Mouse (Mus musculus) embryonic facial prominence, embryonic 15.5 days (tissue): ENCODE measurements around the gene Nsun4. TPM values are rescaled to one million over a fixed set of nuclear protein-coding genes. Genes with fewer than 3 reads are reported as not detected.
A peak's percentile ranks its signal among the peaks of the same experiment; 100 is the strongest.

Experiments used
- ATAC-seq: fragments of 200-750 bp; cut with Nextera tagmentation; 2 replicates; pipeline ENCODE4 v1.8.0; 2017; ENCODE audit warnings: low read depth, moderate TSS enrichment; ENCODE audit not compliant: insufficient number of reproducible peaks, low FRiP score, low TSS enrichment
- H3K27ac ChIP-seq: fragments of 300-500 bp; sonication (generic); replicated peaks from 2 replicates; pipeline ENCODE4 v1.5.1; 2015; ENCODE audit warnings: mild to moderate bottlenecking, inconsistent platforms
- H3K27me3 ChIP-seq: fragments of 300-500 bp; sonication (generic); 2 replicates; pipeline ENCODE4 v1.6.1; 2015; ENCODE audit warnings: inconsistent platforms
- H3K36me3 ChIP-seq: fragments of 300-500 bp; sonication (generic); 2 replicates; pipeline ENCODE4 v1.6.1; 2015; ENCODE audit warnings: mild to moderate bottlenecking, inconsistent platforms
- H3K4me1 ChIP-seq: fragments of 300-500 bp; sonication (generic); 2 replicates; pipeline ENCODE4 v1.6.1; 2015; ENCODE audit warnings: inconsistent platforms
- H3K4me2 ChIP-seq: fragments of 300-500 bp; sonication (generic); replicated peaks from 2 replicates; pipeline ENCODE4 v1.6.1; 2015; ENCODE audit warnings: mild to moderate bottlenecking, inconsistent platforms
- H3K4me3 ChIP-seq: fragments of 300-500 bp; sonication (generic); replicated peaks from 2 replicates; pipeline ENCODE4 v1.5.1; 2015; ENCODE audit warnings: mild to moderate bottlenecking, inconsistent platforms
- H3K9ac ChIP-seq: fragments of 300-500 bp; sonication (generic); 2 replicates; pipeline ENCODE4 v1.6.1; 2015; ENCODE audit warnings: inconsistent platforms
- H3K9me3 ChIP-seq: fragments of 300-500 bp; sonication (generic); replicated peaks from 2 replicates; pipeline ENCODE4 v1.6.1; 2016; ENCODE audit warnings: inconsistent platforms
- WGBS: fragments of 180-500 bp; shearing (Covaris S2); methylation state at CpG from one replicate; pipeline ENCODE4 v1.1.7; 2015; 5-methylcytosine and 5-hydroxymethylcytosine counted together
- polyA plus RNA-seq: library from polyadenylated mRNA; unstranded; fragments of >200 nt; fragmentation: Nextera tagmentation; extraction: Ambion mirVana; gene quantifications from 2 replicates; pipeline ENCODE4 v1.2.1, GENCODE M21; 2015

Gene Nsun4
- polyA plus RNA-seq, 1 experiment from 2014 or later, result 17.9 TPM

- peaks cover 28% of the 10 kb centered on the region for H3K4me1 ChIP-seq
- H3K27ac ChIP-seq, result peak overlapping the region; percentile 98
- peak overlapping the region; percentile 100 for H3K9ac ChIP-seq
- H3K36me3 ChIP-seq, result peaks cover 13% of the 10 kb centered on the region; the same call in 1 of the 2 replicates
- no peaks in the 10 kb centered on the region for H3K27me3 ChIP-seq
- 3% methylated on average over 8 of the region's 8 CpGs for WGBS
- H3K4me3 ChIP-seq, result peak overlapping the region; percentile 97
- no peak for ATAC-seq
- H3K4me2 ChIP-seq, result peak overlapping the region; percentile 73
- no peaks in the 10 kb centered on the region for H3K9me3 ChIP-seq
These were observed 20.5 kb upstream of the Nsun4 start for GRCm38 (mm10) chr4:116074145-116074675.

DNA sequence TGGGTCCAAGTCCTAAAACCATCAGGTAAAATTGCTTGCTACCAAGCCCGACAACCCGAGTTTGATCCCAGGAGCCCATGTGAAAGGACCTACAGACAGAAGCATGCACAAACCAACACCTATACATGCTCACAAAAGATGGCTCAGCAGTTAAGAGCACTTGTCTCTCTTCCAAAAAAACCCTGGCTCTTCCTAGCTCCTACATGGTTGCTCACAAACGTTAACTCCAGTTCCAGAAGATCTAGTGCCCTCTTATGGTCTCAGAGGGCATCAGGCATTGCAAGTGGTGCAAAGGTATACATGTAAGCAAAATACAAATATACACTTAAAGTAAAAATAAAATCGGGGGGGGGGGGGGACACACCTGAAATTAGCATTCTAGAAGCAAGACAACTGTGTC is 19.5 kb upstream of the Nsun4 start:
- Histone ChIP-seq H3K4me3 (0 out of 2 replicates have a peak overlapping the region, but pooled peaks have one; percentile 7), H3K4me1 (peaks cover 28% of the 10 kb centered on the region), H3K9ac (no peak overlapping the region), H3K27me3 (no peaks in the 10 kb centered on the region), H3K36me3 (peaks cover 24% of the 10 kb centered on the region), H3K9me3 (no peaks in the 10 kb centered on the region), H3K27ac (no peak overlapping the region), H3K4me2 (no peak overlapping the region)
- ATAC-seq, result no peak
- WGBS, result 50% methylated on average over 4 of the region's 4 CpGs

- Histone ChIP-seq H3K36me3 (peaks cover 42% of the 10 kb centered on the region), H3K4me3 (no peak overlapping the region), H3K27me3 (no peaks in the 10 kb centered on the region), H3K4me1 (peaks cover 13% of the 10 kb centered on the region), H3K27ac (no peak overlapping the region), H3K9me3 (no peaks in the 10 kb centered on the region), H3K9ac (no peak overlapping the region), H3K4me2 (no peak overlapping the region)
- no peak for ATAC-seq
- 66% methylated on average over 6 of the region's 6 CpGs for WGBS
These were observed 16.4 kb upstream of the Nsun4 start for GRCm38 (mm10) chr4:116070116-116070515.

GRCm38 (mm10) chr4:116063855-116064254 is 10.2 kb upstream of the Nsun4 start:
- 50% methylated on average over 1 of the region's 1 CpGs for WGBS
- Histone ChIP-seq H3K4me3 (no peak overlapping the region), H3K4me2 (no peak overlapping the region), H3K36me3 (peaks cover 26% of the 10 kb centered on the region), H3K27ac (no peak overlapping the region), H3K9me3 (no peaks in the 10 kb centered on the region), H3K27me3 (no peaks in the 10 kb centered on the region), H3K9ac (no peak overlapping the region), H3K4me1 (no peaks in the 10 kb centered on the region)
- no peak for ATAC-seq

DNA sequence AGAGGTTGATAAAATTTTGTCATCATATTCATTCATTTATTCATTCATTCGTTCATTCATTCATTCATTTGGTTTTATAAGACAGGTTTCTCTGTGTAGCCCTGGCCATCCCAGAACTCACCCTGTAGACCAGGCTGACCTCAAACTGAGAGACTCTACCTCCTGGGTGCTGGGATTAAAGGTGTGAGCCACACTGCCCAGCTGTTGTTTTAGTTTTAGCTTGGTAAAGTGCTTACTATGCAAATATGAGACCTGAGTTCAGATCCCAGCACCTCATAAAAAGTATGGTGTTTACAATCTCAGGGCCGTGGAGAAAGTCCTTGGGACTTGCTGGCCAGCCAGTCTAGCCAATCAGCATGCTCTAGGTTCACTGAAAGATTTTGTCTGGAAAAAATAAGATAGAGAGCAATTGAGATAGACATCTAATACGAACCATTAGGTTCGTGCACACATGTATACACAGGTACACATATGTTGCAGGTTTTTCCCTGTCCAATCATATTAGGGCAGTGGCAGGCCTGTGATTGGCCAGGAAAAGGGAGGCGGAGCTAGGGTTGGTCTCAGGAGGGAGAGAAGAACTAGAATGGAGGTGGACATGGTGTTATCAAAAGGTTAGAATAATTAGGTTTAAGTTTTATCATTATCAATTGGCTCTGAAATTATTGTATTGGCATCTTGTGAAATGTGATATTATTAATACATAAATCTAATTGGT is 5.5 kb upstream of the Nsun4 start:
- 76% methylated on average over 5 of the region's 5 CpGs for WGBS
- H3K4me1 ChIP-seq, result 0 out of 2 replicates have a peak, but pooled peaks cover 4% of the 10 kb centered on the region
- no peak overlapping the region for H3K27ac ChIP-seq
- no peak overlapping the region for H3K4me3 ChIP-seq
- H3K36me3 ChIP-seq, result no peaks in the 10 kb centered on the region
- no peaks in the 10 kb centered on the region for H3K27me3 ChIP-seq
- no peaks in the 10 kb centered on the region for H3K9me3 ChIP-seq
- H3K4me2 ChIP-seq, result no peak overlapping the region
- ATAC-seq, result no peak
- H3K9ac ChIP-seq, result no peak overlapping the region

DNA sequence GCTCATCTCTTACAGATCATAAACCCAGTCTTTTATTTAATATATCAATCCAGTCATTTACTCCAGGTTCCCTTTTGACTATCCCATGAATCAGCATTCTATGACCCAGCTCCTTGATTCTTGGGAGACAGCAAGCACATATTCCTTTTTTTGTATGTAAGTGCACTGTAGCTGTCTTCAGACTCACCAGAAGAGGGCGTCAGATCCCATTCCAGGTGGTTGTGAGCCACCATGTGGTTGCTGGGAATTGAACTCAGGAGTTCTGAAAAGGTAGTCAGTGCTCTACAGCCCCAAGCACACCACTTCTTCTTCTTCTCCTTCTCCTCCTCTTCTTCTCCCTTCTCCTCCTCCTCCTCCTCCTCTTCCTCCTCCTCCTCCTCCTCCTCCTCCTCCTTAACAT is 3.9 kb upstream of the Nsun4 start:
- no peak overlapping the region for H3K27ac ChIP-seq
- H3K4me1 ChIP-seq, result peaks cover 13% of the 10 kb centered on the region
- 3% methylated on average over 1 of the region's 1 CpGs for WGBS
- no peak overlapping the region for H3K9ac ChIP-seq
- H3K4me3 ChIP-seq, result no peak overlapping the region
- H3K9me3 ChIP-seq, result no peaks in the 10 kb centered on the region
- no peak for ATAC-seq
- H3K4me2 ChIP-seq, result no peak overlapping the region
- no peaks in the 10 kb centered on the region for H3K27me3 ChIP-seq
- H3K36me3 ChIP-seq, result no peaks in the 10 kb centered on the region

- Histone ChIP-seq H3K9ac (peak overlapping the region; percentile 48), H3K27ac (peak overlapping the region; percentile 97), H3K4me2 (peak overlapping the region; percentile 79), H3K4me1 (peaks cover 19% of the 10 kb centered on the region), H3K27me3 (no peaks in the 10 kb centered on the region), H3K4me3 (peak overlapping the region; percentile 67), H3K9me3 (no peaks in the 10 kb centered on the region), H3K36me3 (peaks cover 4% of the 10 kb centered on the region)
- WGBS, result 7% methylated on average over 22 of the region's 22 CpGs
- ATAC-seq, result no peak
These were observed 966 bp downstream of the Nsun4 start for GRCm38 (mm10) chr4:116052526-116053293.

- Histone ChIP-seq H3K27ac (no peak overlapping the region), H3K9me3 (no peaks in the 10 kb centered on the region)
- 77% methylated on average over 3 of the region's 3 CpGs for WGBS
These were observed 4.5 kb downstream of the Nsun4 start for GRCm38 (mm10) chr4:116049211-116049610.

GRCm38 (mm10) chr4:116048130-116048920 is 5.4 kb downstream of the Nsun4 start:
- no peak for ATAC-seq
- H3K27me3 ChIP-seq, result no peaks in the 10 kb centered on the region
- H3K4me1 ChIP-seq, result peaks cover 11% of the 10 kb centered on the region
- no peak overlapping the region for H3K4me3 ChIP-seq
- H3K9me3 ChIP-seq, result no peaks in the 10 kb centered on the region
- 83% methylated on average over 7 of the region's 7 CpGs for WGBS
- no peak overlapping the region for H3K27ac ChIP-seq
- H3K4me2 ChIP-seq, result no peak overlapping the region
- no peak overlapping the region for H3K9ac ChIP-seq
- H3K36me3 ChIP-seq, result peaks cover 9% of the 10 kb centered on the region

More at GRCm38 (mm10) chr4:116049211-116049610, 4.5 kb downstream of the Nsun4 start:
- Histone ChIP-seq H3K4me1 (peaks cover 15% of the 10 kb centered on the region), H3K4me3 (no peak overlapping the region), H3K27me3 (no peaks in the 10 kb centered on the region), H3K4me2 (no peak overlapping the region), H3K9ac (no peak overlapping the region), H3K36me3 (peaks cover 9% of the 10 kb centered on the region)
- ATAC-seq, result no peak

- Histone ChIP-seq H3K4me2 (no peak overlapping the region), H3K27ac (no peak overlapping the region), H3K4me3 (no peak overlapping the region), H3K4me1 (peaks cover 7% of the 10 kb centered on the region), H3K9me3 (no peaks in the 10 kb centered on the region), H3K36me3 (peaks cover 14% of the 10 kb centered on the region), H3K27me3 (no peaks in the 10 kb centered on the region), H3K9ac (no peak overlapping the region)
- WGBS, result 79% methylated on average over 1 of the region's 1 CpGs
- ATAC-seq, result no peak
These were observed 6.0 kb downstream of the Nsun4 start for GRCm38 (mm10) chr4:116047681-116048080.

GRCm38 (mm10) chr4:116046604-116047003 is 7.1 kb downstream of the Nsun4 start:
- WGBS, result 84% methylated on average over 2 of the region's 2 CpGs
- H3K27me3 ChIP-seq, result no peaks in the 10 kb centered on the region
- no peak overlapping the region for H3K9ac ChIP-seq
- H3K4me3 ChIP-seq, result no peak overlapping the region
- H3K4me2 ChIP-seq, result no peak overlapping the region
- no peaks in the 10 kb centered on the region for H3K4me1 ChIP-seq
- H3K36me3 ChIP-seq, result peaks cover 24% of the 10 kb centered on the region
- no peak overlapping the region for H3K27ac ChIP-seq
- no peak for ATAC-seq
- H3K9me3 ChIP-seq, result no peaks in the 10 kb centered on the region
